Mouse (Mus musculus): ENCODE data around the gene Sesn3. TPM values are rescaled to one million over a fixed set of nuclear protein-coding genes. Genes with fewer than 3 reads are reported as not detected.
"Not testable (repeated sequence)": the region's sequence is repeated elsewhere in the genome, so short reads cannot be mapped to it uniquely, and the experiment has no call there.

Gene Sesn3
- total RNA-seq, 2 experiments from 2014 or later, result 14.8 to 18.7 TPM

GRCm38 (mm10) chr9:14277365-14277991 lies 2.6 kb downstream of the Sesn3 start:
- DNase-seq (ENCODE audit: low spot score), result peak; percentile 3

DNA sequence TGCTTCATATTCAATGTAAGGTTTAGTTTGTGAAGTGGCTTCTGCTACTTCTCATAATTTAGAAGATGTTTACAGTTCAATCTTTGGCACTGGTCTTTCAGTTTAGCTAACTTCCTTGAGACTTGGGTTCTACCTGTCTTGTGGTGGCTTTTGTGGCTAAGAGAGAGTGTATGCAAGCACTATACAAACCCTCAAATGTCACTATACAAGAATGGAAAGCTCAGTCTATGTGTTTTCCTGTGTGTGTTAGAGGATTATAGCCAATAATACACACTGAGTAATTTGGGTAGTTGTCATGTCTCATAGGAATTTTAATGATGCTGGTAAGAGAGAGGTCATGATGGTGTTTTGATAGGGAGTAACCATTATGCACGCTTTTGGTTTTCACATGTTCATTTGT lies 5.8 kb downstream of the Sesn3 start:
- DNase-seq (ENCODE audit: low spot score), result no peak

GRCm38 (mm10) chr9:14285036-14285435 lies 10.2 kb downstream of the Sesn3 start:
- DNase-seq (ENCODE audit: low spot score), result no peak

- no peak for DNase-seq (ENCODE audit: low spot score)
These were observed 12.4 kb downstream of the Sesn3 start for GRCm38 (mm10) chr9:14287234-14287633.

- no peak for DNase-seq (ENCODE audit: low spot score)
These were observed 13.6 kb downstream of the Sesn3 start for GRCm38 (mm10) chr9:14288500-14288899.

- DNase-seq (ENCODE audit: low spot score), result no peak
These were observed 19.0 kb downstream of the Sesn3 start for GRCm38 (mm10) chr9:14293866-14294265.

- DNase-seq (ENCODE audit: low spot score), result no peak
These were observed 21.0 kb downstream of the Sesn3 start for GRCm38 (mm10) chr9:14295680-14296440.

DNA sequence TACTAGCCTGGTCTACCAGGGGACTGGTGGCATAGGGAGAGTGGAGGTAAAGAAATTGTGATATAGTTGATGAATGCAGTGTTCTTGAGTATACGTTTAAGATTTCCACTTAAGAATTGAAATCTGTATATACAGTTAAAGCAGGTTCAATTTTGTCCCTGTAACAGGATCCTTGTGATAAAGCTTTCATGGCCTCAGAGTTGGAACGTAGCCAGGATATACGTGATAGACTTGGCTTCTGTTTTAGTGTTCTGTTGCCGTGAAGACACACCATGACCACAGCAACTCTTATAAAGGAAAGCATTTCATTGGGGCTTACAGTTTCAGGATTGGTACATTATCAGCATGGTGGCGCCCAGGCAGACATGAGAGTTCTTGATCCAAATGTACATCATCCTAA lies 22.3 kb downstream of the Sesn3 start:
- DNase-seq (ENCODE audit: low spot score), result no peak

DNA sequence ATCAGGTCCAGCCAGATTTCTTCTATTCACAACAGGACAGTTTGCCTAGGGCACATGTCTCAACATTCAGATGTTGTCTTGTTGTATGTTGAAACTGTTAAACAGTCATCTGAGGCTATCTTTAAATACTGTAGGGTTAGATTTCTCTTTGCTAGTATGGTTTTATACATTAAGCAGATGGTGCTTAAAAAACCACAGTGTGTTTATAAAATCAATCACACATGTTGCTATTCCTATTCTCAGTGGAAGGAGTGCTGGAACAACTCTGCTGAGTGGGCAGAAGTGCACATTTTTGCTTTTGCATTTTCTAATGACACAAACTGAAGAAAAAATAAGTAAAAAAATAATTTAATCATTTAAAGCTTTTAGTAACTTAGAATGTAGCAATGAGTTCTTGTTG lies 25.0 kb downstream of the Sesn3 start:
- no peak for DNase-seq (ENCODE audit: low spot score)

- no peak for DNase-seq (ENCODE audit: low spot score)
These were observed 25.9 kb downstream of the Sesn3 start for GRCm38 (mm10) chr9:14300795-14301194.

GRCm38 (mm10) chr9:14304262-14304968 lies 29.5 kb downstream of the Sesn3 start:
- DNase-seq (ENCODE audit: low spot score), result no peak

GRCm38 (mm10) chr9:14307341-14307740 lies 32.5 kb downstream of the Sesn3 start:
- no peak for DNase-seq (ENCODE audit: low spot score)

DNA sequence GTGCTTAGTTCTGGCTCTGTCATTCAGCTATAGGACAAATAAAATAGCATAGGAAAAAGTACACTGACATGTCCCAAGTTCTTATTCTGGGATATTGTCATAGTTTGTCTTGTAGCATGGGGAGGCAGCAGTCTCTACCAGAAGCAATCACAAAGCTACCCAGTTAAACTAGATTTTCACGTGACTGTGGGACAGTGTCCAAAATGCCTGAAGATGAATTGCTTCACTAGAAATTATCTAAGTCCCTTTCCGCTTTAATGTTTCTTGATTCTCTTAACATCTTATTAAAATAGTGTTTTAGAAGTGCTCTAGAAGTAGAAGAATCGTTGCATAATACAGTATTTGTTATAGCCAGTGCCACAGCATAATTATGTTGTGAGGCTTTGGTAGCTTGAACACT lies 39.1 kb downstream of the Sesn3 start:
- no peak for DNase-seq (ENCODE audit: low spot score)

DNA sequence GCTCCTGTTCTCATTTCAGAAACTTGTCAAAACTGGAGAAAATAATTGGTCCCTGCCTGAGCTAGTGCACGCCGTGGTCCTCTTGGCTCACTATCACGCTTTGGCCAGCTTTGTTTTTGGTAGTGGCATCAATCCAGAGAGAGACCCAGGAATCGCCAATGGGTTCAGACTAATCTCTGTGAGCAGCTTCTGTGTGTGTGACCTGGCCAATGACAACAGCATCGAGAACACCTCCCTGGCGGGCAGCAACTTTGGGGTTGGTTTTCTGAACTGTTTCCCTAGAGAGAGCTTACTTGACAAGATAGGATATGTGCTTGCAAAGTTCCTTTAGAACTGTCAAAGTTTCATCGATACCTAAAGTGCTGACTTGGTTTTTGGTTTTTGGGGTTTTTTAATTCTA lies 39.6 kb downstream of the Sesn3 start:
- no peak for DNase-seq (ENCODE audit: low spot score)

GRCm38 (mm10) chr9:14316618-14317017 lies 41.8 kb downstream of the Sesn3 start:
- no peak for DNase-seq (ENCODE audit: low spot score)

DNA sequence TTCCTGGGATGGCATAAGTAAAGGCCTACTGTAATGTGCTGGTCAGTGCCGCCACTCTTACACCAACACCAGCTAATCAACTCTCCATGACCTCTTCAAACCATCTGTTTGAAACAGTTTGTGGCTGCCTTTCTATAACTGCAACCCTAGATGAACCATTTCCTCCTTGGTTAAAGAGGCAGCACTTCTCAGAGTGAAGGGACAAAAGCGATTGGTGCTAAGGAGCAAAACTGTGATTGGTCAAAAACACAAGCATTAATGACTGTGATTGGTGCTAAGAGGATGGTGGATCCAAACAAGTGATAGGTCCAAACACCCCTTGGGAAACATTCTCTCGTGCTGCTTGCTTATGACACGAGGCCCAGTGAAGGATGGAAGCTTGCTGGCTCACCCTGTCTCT lies 61.0 kb downstream of the Sesn3 start:
- DNase-seq (ENCODE audit: low spot score), result no peak

- DNase-seq (ENCODE audit: low spot score), result no peak
These were observed 62.0 kb downstream of the Sesn3 start for GRCm38 (mm10) chr9:14336901-14337300.

GRCm38 (mm10) chr9:14338701-14339100 lies 63.8 kb downstream of the Sesn3 start:
- DNase-seq (ENCODE audit: low spot score), result no peak

DNA sequence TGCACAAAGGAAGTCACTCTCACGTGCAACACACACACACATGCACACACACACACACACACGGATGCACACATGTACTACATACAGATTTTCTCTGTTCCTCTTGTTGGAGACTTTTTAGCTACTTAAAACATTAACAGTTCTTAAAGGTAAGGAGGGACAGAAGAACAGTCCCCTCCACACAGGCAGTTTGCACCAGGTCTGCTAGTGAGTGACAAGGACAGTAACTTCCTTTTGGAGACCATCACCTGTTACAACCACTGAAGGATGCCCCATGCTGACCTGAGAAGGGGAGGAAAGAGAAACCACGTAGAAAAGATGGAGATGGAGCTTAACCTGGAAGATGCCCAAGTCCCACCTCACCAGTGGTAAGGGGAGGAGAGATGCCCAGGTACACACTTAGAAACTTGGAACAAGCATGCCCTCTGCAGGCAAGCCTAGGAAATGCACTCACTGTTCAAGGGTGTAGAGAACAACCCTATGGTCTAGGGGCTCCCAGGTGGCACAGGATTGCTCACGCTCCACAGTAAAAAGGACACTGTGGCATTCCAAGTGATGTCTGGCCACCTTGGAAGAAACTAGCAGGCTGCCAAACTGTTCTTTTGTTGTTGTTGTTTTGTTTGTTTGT lies 67.3 kb downstream of the Sesn3 start:
- DNase-seq (ENCODE audit: low spot score), result peak; percentile 69

DNA sequence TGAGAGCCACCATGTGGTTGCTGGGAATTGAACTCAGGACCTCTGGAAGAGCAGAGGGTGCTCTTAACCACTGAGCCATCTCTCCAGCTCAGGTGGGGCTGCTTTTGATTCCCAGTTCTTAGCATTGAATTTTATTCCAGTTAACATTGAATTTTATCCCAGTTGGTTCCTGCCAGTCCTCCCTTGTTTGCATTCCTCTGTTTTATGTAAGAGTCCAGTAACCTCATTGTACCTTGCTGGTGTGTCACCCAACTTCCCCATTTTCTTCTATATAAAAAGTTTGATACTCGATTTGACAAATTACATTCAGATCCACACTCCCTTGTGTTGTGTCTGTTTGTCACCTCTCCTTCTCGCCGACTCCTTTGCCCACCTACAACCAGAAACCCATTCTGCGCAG lies 71.0 kb downstream of the Sesn3 start:
- not testable (repeated sequence) for DNase-seq (ENCODE audit: low spot score)

DNA sequence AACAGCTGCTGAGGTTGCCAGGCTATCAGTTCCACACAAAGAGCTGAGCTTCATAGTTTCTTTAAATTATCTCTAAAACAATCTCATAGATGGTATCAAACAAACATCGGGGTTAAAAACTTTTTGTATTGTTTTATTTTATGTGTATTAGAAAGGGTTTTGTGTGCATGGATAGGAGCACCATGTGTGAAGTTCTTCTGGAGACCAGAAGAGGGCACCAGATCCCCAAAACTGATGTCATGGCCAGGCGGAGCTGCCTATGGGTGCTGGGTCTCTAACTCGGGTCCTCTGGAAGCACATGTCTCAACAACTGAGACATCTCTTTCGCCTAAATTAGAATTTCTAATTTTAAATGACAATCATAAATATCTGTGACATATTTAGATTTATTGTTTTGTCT lies 73.5 kb downstream of the Sesn3 start:
- no peak for DNase-seq (ENCODE audit: low spot score)

GRCm38 (mm10) chr9:14349380-14349779 lies 74.5 kb downstream of the Sesn3 start:
- DNase-seq (ENCODE audit: low spot score), result no peak

Measured in gastrocnemius, adult 18-20 months (tissue).